Mouse (Mus musculus) neural tube, embryonic 15.5 days (tissue): ENCODE measurements at regions not wholly inside any gene's neighbourhood (a gene's known extent, or its start where the extent isn't known, plus 50 kb on each side); places are given as distances from the start of the nearest gene placed in this dataset.
A peak's percentile ranks its signal among the peaks of the same experiment; 100 is the strongest.

Source experiments
- ATAC-seq: fragments of 200-750 bp; cut with Nextera tagmentation; 2 replicates; pipeline ENCODE4 v1.8.0; 2017; ENCODE audit warnings: mild to moderate bottlenecking, moderate TSS enrichment, moderate library complexity; ENCODE audit not compliant: low FRiP score
- H3K27ac ChIP-seq: fragments of 300-500 bp; sonication (generic); replicated peaks from 2 replicates; pipeline ENCODE4 v1.5.1; 2015; ENCODE audit warnings: mild to moderate bottlenecking, inconsistent platforms
- H3K27me3 ChIP-seq: fragments of 300-500 bp; sonication (generic); replicated peaks from 2 replicates; pipeline ENCODE4 v1.6.1; 2015; ENCODE audit warnings: inconsistent platforms
- H3K36me3 ChIP-seq: fragments of 300-500 bp; sonication (generic); 2 replicates; pipeline ENCODE4 v1.6.1; 2015; ENCODE audit warnings: inconsistent platforms
- H3K4me1 ChIP-seq: fragments of 300-500 bp; sonication (generic); 2 replicates; pipeline ENCODE4 v1.6.1; 2015; ENCODE audit warnings: inconsistent platforms
- H3K4me2 ChIP-seq: fragments of 300-500 bp; sonication (generic); 2 replicates; pipeline ENCODE4 v1.6.1; 2015; ENCODE audit warnings: inconsistent platforms, mild to moderate bottlenecking, moderate library complexity
- H3K4me3 ChIP-seq: fragments of 300-500 bp; sonication (generic); replicated peaks from 2 replicates; pipeline ENCODE4 v1.5.1; 2015; ENCODE audit warnings: mild to moderate bottlenecking, inconsistent platforms
- H3K9ac ChIP-seq: fragments of 300-500 bp; sonication (generic); replicated peaks from 2 replicates; pipeline ENCODE4 v1.6.1; 2015; ENCODE audit warnings: mild to moderate bottlenecking, inconsistent platforms
- H3K9me3 ChIP-seq: fragments of 300-500 bp; sonication (generic); replicated peaks from 2 replicates; pipeline ENCODE4 v1.6.1; 2016; ENCODE audit warnings: inconsistent platforms
- WGBS: fragments of 180-500 bp; shearing (Covaris S2); methylation state at CpG from one replicate; pipeline ENCODE4 v1.1.7; 2015; ENCODE audit warnings: mixed read lengths; 5-methylcytosine and 5-hydroxymethylcytosine counted together

- Histone ChIP-seq H3K4me2 (no peak overlapping the region), H3K27ac (no peak overlapping the region), H3K4me1 (peaks cover 21% of the 10 kb centered on the region), H3K27me3 (no peaks in the 10 kb centered on the region), H3K9ac (no peak overlapping the region), H3K9me3 (no peaks in the 10 kb centered on the region), H3K4me3 (no peak overlapping the region), H3K36me3 (no peaks in the 10 kb centered on the region)
- 85% methylated on average over 8 of the region's 8 CpGs for WGBS
- ATAC-seq, result no peak
These were observed 242.9 kb upstream of the Kcnab2 start for GRCm38 (mm10) chr4:152720528-152720927.

GRCm38 (mm10) chr4:152719416-152720127 is 241.9 kb upstream of the Kcnab2 start:
- 37% methylated on average over 15 of the region's 15 CpGs for WGBS
- no peaks in the 10 kb centered on the region for H3K27me3 ChIP-seq
- no peak for ATAC-seq
- no peak overlapping the region for H3K9ac ChIP-seq
- no peaks in the 10 kb centered on the region for H3K9me3 ChIP-seq
- H3K4me2 ChIP-seq, result no peak overlapping the region
- 0 out of 2 replicates have a peak overlapping the region, but pooled peaks have one; percentile 49 for H3K27ac ChIP-seq
- no peaks in the 10 kb centered on the region for H3K36me3 ChIP-seq
- no peak overlapping the region for H3K4me3 ChIP-seq
- H3K4me1 ChIP-seq, result peaks cover 12% of the 10 kb centered on the region

GRCm38 (mm10) chr4:152710339-152710738 is 232.7 kb upstream of the Kcnab2 start:
- Histone ChIP-seq H3K4me1 (no peaks in the 10 kb centered on the region), H3K36me3 (no peaks in the 10 kb centered on the region), H3K9me3 (no peaks in the 10 kb centered on the region), H3K27ac (no peak overlapping the region), H3K4me3 (no peak overlapping the region), H3K9ac (no peak overlapping the region), H3K4me2 (no peak overlapping the region), H3K27me3 (no peaks in the 10 kb centered on the region)
- no peak for ATAC-seq
- 68% methylated on average over 5 of the region's 5 CpGs for WGBS

- 82% methylated on average over 7 of the region's 7 CpGs for WGBS
- no peak for ATAC-seq
- no peaks in the 10 kb centered on the region for H3K9me3 ChIP-seq
These were observed 222.5 kb upstream of the Kcnab2 start for GRCm38 (mm10) chr4:152700217-152700616.

GRCm38 (mm10) chr4:152697247-152697960 is 219.7 kb upstream of the Kcnab2 start:
- no peaks in the 10 kb centered on the region for H3K27me3 ChIP-seq
- no peak overlapping the region; the same call in 1 of the 2 replicates for H3K4me2 ChIP-seq
- ATAC-seq, result peak; percentile 85
- H3K4me1 ChIP-seq, result peaks cover 30% of the 10 kb centered on the region
- 0 out of 2 replicates have a peak overlapping the region, but pooled peaks have one; percentile 3 for H3K9ac ChIP-seq
- peak overlapping the region; percentile 56 for H3K27ac ChIP-seq
- 18% methylated on average over 22 of the region's 22 CpGs for WGBS
- no peak overlapping the region for H3K4me3 ChIP-seq
- H3K36me3 ChIP-seq, result no peaks in the 10 kb centered on the region
- no peaks in the 10 kb centered on the region for H3K9me3 ChIP-seq

More at GRCm38 (mm10) chr4:152700217-152700616, 222.5 kb upstream of the Kcnab2 start:
- Histone ChIP-seq H3K27ac (no peak overlapping the region), H3K9ac (no peak overlapping the region), H3K4me2 (no peak overlapping the region), H3K4me3 (no peak overlapping the region), H3K27me3 (0 out of 2 replicates have a peak, but pooled peaks cover 3% of the 10 kb centered on the region), H3K4me1 (peaks cover 27% of the 10 kb centered on the region), H3K36me3 (no peaks in the 10 kb centered on the region)

- ATAC-seq, result no peak
- Histone ChIP-seq H3K4me3 (no peak overlapping the region), H3K9me3 (no peaks in the 10 kb centered on the region), H3K27me3 (no peaks in the 10 kb centered on the region), H3K27ac (peak overlapping the region; percentile 37), H3K9ac (no peak overlapping the region), H3K4me1 (peaks cover 17% of the 10 kb centered on the region), H3K4me2 (no peak overlapping the region), H3K36me3 (no peaks in the 10 kb centered on the region)
- 35% methylated on average over 12 of the region's 12 CpGs for WGBS
These were observed 214.1 kb upstream of the Kcnab2 start for GRCm38 (mm10) chr4:152691735-152692134.

- WGBS, result 57% methylated on average over 13 of the region's 13 CpGs
- Histone ChIP-seq H3K9ac (no peak overlapping the region), H3K4me1 (peaks cover 17% of the 10 kb centered on the region), H3K27me3 (no peaks in the 10 kb centered on the region), H3K36me3 (no peaks in the 10 kb centered on the region), H3K9me3 (no peaks in the 10 kb centered on the region), H3K4me3 (no peak overlapping the region), H3K27ac (peak overlapping the region; percentile 37), H3K4me2 (no peak overlapping the region)
- ATAC-seq, result no peak
These were observed 213.6 kb upstream of the Kcnab2 start for GRCm38 (mm10) chr4:152691302-152691701.

GRCm38 (mm10) chr4:152690766-152691165 is 213.1 kb upstream of the Kcnab2 start:
- no peak for ATAC-seq

GRCm38 (mm10) chr4:152689831-152690230 is 212.2 kb upstream of the Kcnab2 start:
- 90% methylated on average over 9 of the region's 9 CpGs for WGBS

More at GRCm38 (mm10) chr4:152690766-152691165, 213.1 kb upstream of the Kcnab2 start:
- WGBS, result 90% methylated on average over 4 of the region's 4 CpGs
- Histone ChIP-seq H3K9ac (no peak overlapping the region), H3K4me1 (peaks cover 20% of the 10 kb centered on the region), H3K27me3 (no peaks in the 10 kb centered on the region), H3K36me3 (no peaks in the 10 kb centered on the region), H3K27ac (no peak overlapping the region), H3K4me2 (no peak overlapping the region), H3K9me3 (no peaks in the 10 kb centered on the region), H3K4me3 (no peak overlapping the region)

GRCm38 (mm10) chr4:152686509-152687081 is 208.9 kb upstream of the Kcnab2 start:
- 55% methylated on average over 12 of the region's 12 CpGs for WGBS

More at GRCm38 (mm10) chr4:152689831-152690230, 212.2 kb upstream of the Kcnab2 start:
- no peaks in the 10 kb centered on the region for H3K36me3 ChIP-seq
- H3K27ac ChIP-seq, result no peak overlapping the region
- ATAC-seq, result no peak
- peaks cover 20% of the 10 kb centered on the region for H3K4me1 ChIP-seq
- H3K9ac ChIP-seq, result no peak overlapping the region
- no peaks in the 10 kb centered on the region for H3K9me3 ChIP-seq
- H3K4me2 ChIP-seq, result no peak overlapping the region
- no peak overlapping the region for H3K4me3 ChIP-seq
- no peaks in the 10 kb centered on the region for H3K27me3 ChIP-seq

GRCm38 (mm10) chr4:152674140-152674539 is 196.5 kb upstream of the Kcnab2 start:
- Histone ChIP-seq H3K36me3 (no peaks in the 10 kb centered on the region), H3K27ac (peak overlapping the region; percentile 37; the same call in 1 of the 2 replicates), H3K27me3 (no peaks in the 10 kb centered on the region), H3K4me1 (peaks cover 21% of the 10 kb centered on the region), H3K4me2 (no peak overlapping the region), H3K4me3 (no peak overlapping the region), H3K9ac (0 out of 2 replicates have a peak overlapping the region, but pooled peaks have one; percentile 20), H3K9me3 (no peaks in the 10 kb centered on the region)
- WGBS, result 5% methylated on average over 11 of the region's 11 CpGs
- ATAC-seq, result peak; percentile 68; the same call in 1 of the 2 replicates

More at GRCm38 (mm10) chr4:152686509-152687081, 208.9 kb upstream of the Kcnab2 start:
- no peak overlapping the region for H3K4me2 ChIP-seq
- no peak for ATAC-seq
- peaks cover 14% of the 10 kb centered on the region for H3K4me1 ChIP-seq
- H3K9me3 ChIP-seq, result no peaks in the 10 kb centered on the region
- H3K36me3 ChIP-seq, result no peaks in the 10 kb centered on the region
- H3K9ac ChIP-seq, result no peak overlapping the region
- no peak overlapping the region for H3K27ac ChIP-seq
- H3K4me3 ChIP-seq, result no peak overlapping the region
- H3K27me3 ChIP-seq, result no peaks in the 10 kb centered on the region
